Mouse (Mus musculus) heart, adult 8-10 months (tissue): ENCODE data around the gene Rere. TPM values are rescaled to one million over a fixed set of nuclear protein-coding genes. Genes with fewer than 3 reads are reported as not detected.

Experiments used
- DNase-seq: peaks from one replicate; pipeline ENCODE4 v3.0.0; 2022; ENCODE audit warnings: low spot score
- total RNA-seq, 4 experiments: library from RNA; stranded (reverse); gene quantifications; 2 replicates each; pipeline ENCODE4 v1.2.4; 2022

The Rere gene
- total RNA-seq, 4 experiments from 2014 or later, result 34.8 to 57.6 (median 51.3) TPM

GRCm38 (mm10) chr4:150572938-150573337 lies 291.5 kb downstream of the Rere start:
- DNase-seq, result no peak

GRCm38 (mm10) chr4:150575363-150576092 lies 294.1 kb downstream of the Rere start:
- no peak for DNase-seq

GRCm38 (mm10) chr4:150576339-150576738 lies 294.9 kb downstream of the Rere start:
- no peak for DNase-seq

- no peak for DNase-seq
These were observed 296.6 kb downstream of the Rere start for GRCm38 (mm10) chr4:150578021-150578420.

- DNase-seq, result no peak
These were observed 300.7 kb downstream of the Rere start for GRCm38 (mm10) chr4:150581931-150582723.

GRCm38 (mm10) chr4:150582966-150583776 lies 301.7 kb downstream of the Rere start:
- DNase-seq, result peak; percentile 79

GRCm38 (mm10) chr4:150583777-150584135 lies 302.3 kb downstream of the Rere start:
- no peak for DNase-seq

- DNase-seq, result no peak
These were observed 304.4 kb downstream of the Rere start for GRCm38 (mm10) chr4:150585800-150586199.

GRCm38 (mm10) chr4:150586275-150586674 lies 304.8 kb downstream of the Rere start:
- DNase-seq, result no peak

- DNase-seq, result no peak
These were observed 306.3 kb downstream of the Rere start for GRCm38 (mm10) chr4:150587597-150588299.

- no peak for DNase-seq
These were observed 306.8 kb downstream of the Rere start for GRCm38 (mm10) chr4:150588300-150588621.

GRCm38 (mm10) chr4:150590621-150591282 lies 309.3 kb downstream of the Rere start:
- no peak for DNase-seq

GRCm38 (mm10) chr4:150591602-150592001 lies 310.2 kb downstream of the Rere start:
- DNase-seq, result no peak

GRCm38 (mm10) chr4:150592087-150592486 lies 310.6 kb downstream of the Rere start:
- DNase-seq, result no peak

- DNase-seq, result no peak
These were observed 312.2 kb downstream of the Rere start for GRCm38 (mm10) chr4:150593473-150594217.

GRCm38 (mm10) chr4:150594298-150594829 lies 312.9 kb downstream of the Rere start:
- DNase-seq, result no peak

- DNase-seq, result no peak
These were observed 313.6 kb downstream of the Rere start for GRCm38 (mm10) chr4:150595071-150595470.

GRCm38 (mm10) chr4:150595991-150596390 lies 314.5 kb downstream of the Rere start:
- no peak for DNase-seq

GRCm38 (mm10) chr4:150598686-150599085 lies 317.2 kb downstream of the Rere start:
- DNase-seq, result no peak
